Mouse (Mus musculus): ENCODE data around the gene Hnrnpd. TPM values are rescaled to one million over a fixed set of nuclear protein-coding genes. Genes with fewer than 3 reads are reported as not detected.

Hnrnpd gene
- polyA plus RNA-seq, 1 experiment from 2014 or later = 96.2 TPM

- WGBS = 69% methylated on average over 1 of the region's 1 CpGs
- Histone ChIP-seq H3K4me2 (ENCODE audit: low read length) (peak overlapping the region; percentile 94), H3K36me3 (ENCODE audit: control insufficient read depth, insufficient read depth, low read length) (no peaks in the 10 kb centered on the region; the same call in 1 of the 2 replicates), H3K27me3 (ENCODE audit: control insufficient read depth, insufficient read depth, low read depth, low read length) (no peaks in the 10 kb centered on the region), H3K27ac (ENCODE audit: low read length) (no peak overlapping the region), H3K9me3 (replicated peaks; ENCODE audit: control insufficient read depth, low read length, poor library complexity, severe bottlenecking) (no peaks in the 10 kb centered on the region), H3K4me3 (ENCODE audit: low read depth, low read length) (peak overlapping the region; percentile 28; the same call in 1 of the 2 replicates), H3K9ac (ENCODE audit: low read depth, low read length) (no peak overlapping the region), H3K4me1 (ENCODE audit: control insufficient read depth, insufficient read depth, low read length) (peaks cover 35% of the 10 kb centered on the region)
- ATAC-seq = no peak
Measured at GRCm38 (mm10) chr5:99975776-99976175, 3.0 kb downstream of the Hnrnpd start.

GRCm38 (mm10) chr5:99975061-99975460 is 3.7 kb downstream of the Hnrnpd start:
- H3K27me3 ChIP-seq (ENCODE audit: control insufficient read depth, insufficient read depth, low read depth, low read length) = no peaks in the 10 kb centered on the region
- no peaks in the 10 kb centered on the region; the same call in 1 of the 2 replicates for H3K36me3 ChIP-seq (ENCODE audit: control insufficient read depth, insufficient read depth, low read length)
- peaks cover 35% of the 10 kb centered on the region for H3K4me1 ChIP-seq (ENCODE audit: control insufficient read depth, insufficient read depth, low read length)
- H3K4me3 ChIP-seq (ENCODE audit: low read depth, low read length) = no peak overlapping the region
- H3K27ac ChIP-seq (ENCODE audit: low read length) = no peak overlapping the region
- H3K9ac ChIP-seq (ENCODE audit: low read depth, low read length) = no peak overlapping the region
- WGBS = 52% methylated on average over 4 of the region's 4 CpGs
- no peaks in the 10 kb centered on the region for H3K9me3 ChIP-seq (replicated peaks; ENCODE audit: control insufficient read depth, low read length, poor library complexity, severe bottlenecking)
- H3K4me2 ChIP-seq (ENCODE audit: low read length) = peak overlapping the region; percentile 36; the same call in 1 of the 2 replicates
- ATAC-seq = no peak

- WGBS = 15% methylated on average over 2 of the region's 2 CpGs
- H3K36me3 ChIP-seq (ENCODE audit: control insufficient read depth, insufficient read depth, low read length) = no peaks in the 10 kb centered on the region; the same call in 1 of the 2 replicates
- H3K9me3 ChIP-seq (replicated peaks; ENCODE audit: control insufficient read depth, low read length, poor library complexity, severe bottlenecking) = no peaks in the 10 kb centered on the region
- peaks cover 36% of the 10 kb centered on the region for H3K4me1 ChIP-seq (ENCODE audit: control insufficient read depth, insufficient read depth, low read length)
- peak overlapping the region; percentile 15; the same call in 1 of the 2 replicates for H3K4me2 ChIP-seq (ENCODE audit: low read length)
- no peak overlapping the region for H3K4me3 ChIP-seq (ENCODE audit: low read depth, low read length)
- H3K27me3 ChIP-seq (ENCODE audit: control insufficient read depth, insufficient read depth, low read depth, low read length) = no peaks in the 10 kb centered on the region
- H3K9ac ChIP-seq (ENCODE audit: low read depth, low read length) = no peak overlapping the region
- H3K27ac ChIP-seq (ENCODE audit: low read length) = no peak overlapping the region
- ATAC-seq = no peak
Measured at GRCm38 (mm10) chr5:99973941-99974340, 4.8 kb downstream of the Hnrnpd start.

- H3K4me2 ChIP-seq (ENCODE audit: low read length) = no peak overlapping the region
- 91% methylated on average over 2 of the region's 2 CpGs for WGBS
- H3K4me3 ChIP-seq (ENCODE audit: low read depth, low read length) = no peak overlapping the region
- H3K27me3 ChIP-seq (ENCODE audit: control insufficient read depth, insufficient read depth, low read depth, low read length) = no peaks in the 10 kb centered on the region
- no peaks in the 10 kb centered on the region for H3K9me3 ChIP-seq (replicated peaks; ENCODE audit: control insufficient read depth, low read length, poor library complexity, severe bottlenecking)
- H3K9ac ChIP-seq (ENCODE audit: low read depth, low read length) = no peak overlapping the region
- H3K36me3 ChIP-seq (ENCODE audit: control insufficient read depth, insufficient read depth, low read length) = peaks cover 13% of the 10 kb centered on the region
- ATAC-seq = no peak
- H3K27ac ChIP-seq (ENCODE audit: low read length) = no peak overlapping the region
- no peaks in the 10 kb centered on the region for H3K4me1 ChIP-seq (ENCODE audit: control insufficient read depth, insufficient read depth, low read length)
Measured at GRCm38 (mm10) chr5:99959960-99960359, 18.8 kb downstream of the Hnrnpd start.

GRCm38 (mm10) chr5:99959236-99959936 is 19.4 kb downstream of the Hnrnpd start:
- no peak overlapping the region for H3K4me3 ChIP-seq (ENCODE audit: low read depth, low read length)
- no peaks in the 10 kb centered on the region for H3K9me3 ChIP-seq (replicated peaks; ENCODE audit: control insufficient read depth, low read length, poor library complexity, severe bottlenecking)
- H3K27me3 ChIP-seq (ENCODE audit: control insufficient read depth, insufficient read depth, low read depth, low read length) = no peaks in the 10 kb centered on the region
- no peaks in the 10 kb centered on the region for H3K4me1 ChIP-seq (ENCODE audit: control insufficient read depth, insufficient read depth, low read length)
- peaks cover 13% of the 10 kb centered on the region for H3K36me3 ChIP-seq (ENCODE audit: control insufficient read depth, insufficient read depth, low read length)
- no peak overlapping the region for H3K9ac ChIP-seq (ENCODE audit: low read depth, low read length)
- no peak overlapping the region for H3K27ac ChIP-seq (ENCODE audit: low read length)
- no peak overlapping the region for H3K4me2 ChIP-seq (ENCODE audit: low read length)
- WGBS = 77% methylated on average over 2 of the region's 2 CpGs
- ATAC-seq = no peak

GRCm38 (mm10) chr5:99958666-99959065 is 20.1 kb downstream of the Hnrnpd start:
- whole genome bisulfite sequencing = 95% methylated on average over 1 of the region's 1 CpGs

GRCm38 (mm10) chr5:99953883-99954282 is 24.9 kb downstream of the Hnrnpd start:
- ATAC-seq = peak; percentile 37; the same call in 1 of the 2 replicates
- H3K27ac ChIP-seq (ENCODE audit: low read length) = no peak overlapping the region

More at GRCm38 (mm10) chr5:99958666-99959065, 20.1 kb downstream of the Hnrnpd start:
- peaks cover 9% of the 10 kb centered on the region for H3K36me3 ChIP-seq (ENCODE audit: control insufficient read depth, insufficient read depth, low read length)
- no peak overlapping the region for H3K27ac ChIP-seq (ENCODE audit: low read length)
- ATAC-seq = no peak
- no peak overlapping the region for H3K4me2 ChIP-seq (ENCODE audit: low read length)
- H3K4me3 ChIP-seq (ENCODE audit: low read depth, low read length) = no peak overlapping the region
- H3K9me3 ChIP-seq (replicated peaks; ENCODE audit: control insufficient read depth, low read length, poor library complexity, severe bottlenecking) = no peaks in the 10 kb centered on the region
- H3K4me1 ChIP-seq (ENCODE audit: control insufficient read depth, insufficient read depth, low read length) = 0 out of 2 replicates have a peak, but pooled peaks cover under 1% of the 10 kb centered on the region
- H3K9ac ChIP-seq (ENCODE audit: low read depth, low read length) = no peak overlapping the region
- no peaks in the 10 kb centered on the region for H3K27me3 ChIP-seq (ENCODE audit: control insufficient read depth, insufficient read depth, low read depth, low read length)

GRCm38 (mm10) chr5:99952513-99952912 is 26.2 kb downstream of the Hnrnpd start:
- 0 out of 2 replicates have a peak, but pooled peaks cover 2% of the 10 kb centered on the region for H3K4me1 ChIP-seq (ENCODE audit: control insufficient read depth, insufficient read depth, low read length)
- no peak overlapping the region for H3K4me3 ChIP-seq (ENCODE audit: low read depth, low read length)
- H3K27ac ChIP-seq (ENCODE audit: low read length) = no peak overlapping the region
- ATAC-seq = no peak
- no peak overlapping the region for H3K9ac ChIP-seq (ENCODE audit: low read depth, low read length)
- no peak overlapping the region for H3K4me2 ChIP-seq (ENCODE audit: low read length)
- H3K9me3 ChIP-seq (replicated peaks; ENCODE audit: control insufficient read depth, low read length, poor library complexity, severe bottlenecking) = no peaks in the 10 kb centered on the region
- 92% methylated on average over 5 of the region's 5 CpGs for WGBS
- H3K27me3 ChIP-seq (ENCODE audit: control insufficient read depth, insufficient read depth, low read depth, low read length) = no peaks in the 10 kb centered on the region
- H3K36me3 ChIP-seq (ENCODE audit: control insufficient read depth, insufficient read depth, low read length) = no peaks in the 10 kb centered on the region

More at GRCm38 (mm10) chr5:99953883-99954282, 24.9 kb downstream of the Hnrnpd start:
- H3K4me2 ChIP-seq (ENCODE audit: low read length) = no peak overlapping the region
- H3K9me3 ChIP-seq (replicated peaks; ENCODE audit: control insufficient read depth, low read length, poor library complexity, severe bottlenecking) = no peaks in the 10 kb centered on the region
- no peaks in the 10 kb centered on the region for H3K27me3 ChIP-seq (ENCODE audit: control insufficient read depth, insufficient read depth, low read depth, low read length)
- H3K4me1 ChIP-seq (ENCODE audit: control insufficient read depth, insufficient read depth, low read length) = 0 out of 2 replicates have a peak, but pooled peaks cover 2% of the 10 kb centered on the region
- H3K9ac ChIP-seq (ENCODE audit: low read depth, low read length) = no peak overlapping the region
- 23% methylated on average over 1 of the region's 1 CpGs for WGBS
- peaks cover 4% of the 10 kb centered on the region; the same call in 1 of the 2 replicates for H3K36me3 ChIP-seq (ENCODE audit: control insufficient read depth, insufficient read depth, low read length)
- no peak overlapping the region for H3K4me3 ChIP-seq (ENCODE audit: low read depth, low read length)

Data from midbrain, embryonic 16.5 days (tissue).